Mouse (Mus musculus): ENCODE results near the gene Taar8b.

Gene Taar8b

DNA sequence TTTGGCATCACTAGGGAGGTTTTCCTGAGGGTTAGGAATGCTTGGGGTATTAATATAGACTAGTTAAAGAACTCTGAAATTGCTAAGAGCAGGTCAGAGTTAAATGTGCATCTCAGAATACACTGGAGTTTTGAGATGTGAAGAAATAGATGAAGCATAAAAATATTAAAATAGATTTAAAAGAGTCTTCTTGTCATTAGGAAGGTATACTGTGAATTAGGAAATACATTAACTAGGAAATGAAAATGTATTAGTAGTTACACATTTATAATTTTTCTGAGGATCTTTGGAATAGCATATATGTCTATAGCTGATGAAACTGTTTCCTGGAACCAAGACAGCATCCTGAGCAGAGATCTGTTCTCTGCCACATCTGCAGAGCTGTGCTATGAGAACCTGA lies 42.9 kb downstream of the Taar8b start, which contains the start of gene Taar7f:
Gene Taar7f, plus strand, starts transcription at position 301 of the 400 bp plus-strand sequence.
- in situ Hi-C loops (cut with MseI, MboI) = no loop called here

Measured in mouse trophoblast stem cell (cell line).